Mouse (Mus musculus): ENCODE data around the gene Ckm. TPM values are rescaled to one million over a fixed set of nuclear protein-coding genes. Genes with fewer than 3 reads are reported as not detected.

The Ckm gene
- polyA plus RNA-seq, 1 experiment from 2014 or later: 0.69 TPM

MicroRNAs within 50 kb of the gene (microRNA counts, 519-probe panel; counts per million panel counts)
- not detected for microRNA mmu-miR-343

Small RNA genes lying within 50 kb of the gene (microRNA-seq; reads per million reads assigned to microRNA genes)
- not detected for gene Mir343

Other genes starting within 250 kb of the Ckm start
- 0.31 and 0.45 TPM in 2 replicates for gene Gipr, start 238.6 kb upstream of the Ckm start, polyA plus RNA-seq (2014; fragmentation: Nextera tagmentation; extraction: Ambion mirVana)
- 2.8 and 5.7 TPM in 2 replicates for gene Eml2, start 228.4 kb upstream of the Ckm start, polyA plus RNA-seq (2014; fragmentation: Nextera tagmentation; extraction: Ambion mirVana)
- 2.4 and 3.4 TPM in 2 replicates for gene Gpr4, start 192.2 kb upstream of the Ckm start, polyA plus RNA-seq (2014; fragmentation: Nextera tagmentation; extraction: Ambion mirVana)
- 33.3 and 44.6 TPM in 2 replicates for gene Opa3, start 176.4 kb upstream of the Ckm start, polyA plus RNA-seq (2014; fragmentation: Nextera tagmentation; extraction: Ambion mirVana)
- gene Vasp, start 133.0 kb upstream of the Ckm start, polyA plus RNA-seq (2014; fragmentation: Nextera tagmentation; extraction: Ambion mirVana): 54.2 and 56.5 TPM in 2 replicates
- gene Ppm1n, start 124.7 kb upstream of the Ckm start, polyA plus RNA-seq (2014; fragmentation: Nextera tagmentation; extraction: Ambion mirVana): not detected in 2 replicates
- 5.4 and 5.7 TPM in 2 replicates for gene Rtn2, start 122.2 kb upstream of the Ckm start, polyA plus RNA-seq (2014; fragmentation: Nextera tagmentation; extraction: Ambion mirVana)
- gene Fosb, start 94.7 kb upstream of the Ckm start, polyA plus RNA-seq (2014; fragmentation: Nextera tagmentation; extraction: Ambion mirVana): 0.14 and 0.20 TPM in 2 replicates
- gene Ercc1, start 60.0 kb upstream of the Ckm start, polyA plus RNA-seq (2014; fragmentation: Nextera tagmentation; extraction: Ambion mirVana): 95.2 and 102 TPM in 2 replicates
- gene Cd3eap, start 45.3 kb upstream of the Ckm start, polyA plus RNA-seq (2014; fragmentation: Nextera tagmentation; extraction: Ambion mirVana): 21.9 and 26.8 TPM in 2 replicates
- 5.4 and 7.8 TPM in 2 replicates for gene Ppp1r13l, start 45.0 kb upstream of the Ckm start, polyA plus RNA-seq (2014; fragmentation: Nextera tagmentation; extraction: Ambion mirVana)
- 11.9 and 12.6 TPM in 2 replicates for gene Ercc2, start 22.8 kb upstream of the Ckm start, polyA plus RNA-seq (2014; fragmentation: Nextera tagmentation; extraction: Ambion mirVana)
- 5.7 and 6.7 TPM in 2 replicates for gene Klc3, start 672 bp upstream of the Ckm start, polyA plus RNA-seq (2014; fragmentation: Nextera tagmentation; extraction: Ambion mirVana)
- gene Mark4, start 54.0 kb downstream of the Ckm start, polyA plus RNA-seq (2014; fragmentation: Nextera tagmentation; extraction: Ambion mirVana): 10.4 and 12.1 TPM in 2 replicates
- 3.5 and 3.7 TPM in 2 replicates for gene Exoc3l2, start 58.6 kb downstream of the Ckm start, polyA plus RNA-seq (2014; fragmentation: Nextera tagmentation; extraction: Ambion mirVana)
- gene Bloc1s3, start 103.6 kb downstream of the Ckm start, polyA plus RNA-seq (2014; fragmentation: Nextera tagmentation; extraction: Ambion mirVana): 1.4 and 2.4 TPM in 2 replicates
- 63.7 and 70.2 TPM in 2 replicates for gene Trappc6a, start 103.6 kb downstream of the Ckm start, polyA plus RNA-seq (2014; fragmentation: Nextera tagmentation; extraction: Ambion mirVana)
- gene Nkpd1, start 113.1 kb downstream of the Ckm start, polyA plus RNA-seq (2014; fragmentation: Nextera tagmentation; extraction: Ambion mirVana): 0.13 and 0.27 TPM in 2 replicates
- gene Ppp1r37, start 158.3 kb downstream of the Ckm start, polyA plus RNA-seq (2014; fragmentation: Nextera tagmentation; extraction: Ambion mirVana): 6.5 and 23.0 TPM in 2 replicates
- 0.33 and 0.68 TPM in 2 replicates for gene Zfp296, start 172.5 kb downstream of the Ckm start, polyA plus RNA-seq (2014; fragmentation: Nextera tagmentation; extraction: Ambion mirVana)
- 168 and 179 TPM in 2 replicates for gene Gemin7, start 172.8 kb downstream of the Ckm start, polyA plus RNA-seq (2014; fragmentation: Nextera tagmentation; extraction: Ambion mirVana)
- 44.3 and 48.4 TPM in 2 replicates for gene Clasrp, start 199.7 kb downstream of the Ckm start, polyA plus RNA-seq (2014; fragmentation: Nextera tagmentation; extraction: Ambion mirVana)
- 7.3 and 9.3 TPM in 2 replicates for gene Relb, start 224.7 kb downstream of the Ckm start, polyA plus RNA-seq (2014; fragmentation: Nextera tagmentation; extraction: Ambion mirVana)

Data from kidney, embryonic 14.5 days (tissue).